Mouse (Mus musculus) embryonic facial prominence, embryonic 13.5 days (tissue): ENCODE data around the gene Gm17267. TPM values are rescaled to one million over a fixed set of nuclear protein-coding genes. Genes with fewer than 3 reads are reported as not detected.
"Not testable (repeated sequence)": the region's sequence is repeated elsewhere in the genome, so short reads cannot be mapped to it uniquely, and the experiment has no call there.

Experiments used
- ATAC-seq: fragments of 200-750 bp; cut with Nextera tagmentation; 2 replicates; pipeline ENCODE4 v1.8.0; 2017; ENCODE audit warnings: low read depth; ENCODE audit not compliant: insufficient number of reproducible peaks, insufficient read depth, low FRiP score, low TSS enrichment
- H3K27ac ChIP-seq: fragments of 300-500 bp; sonication (generic); 2 replicates; pipeline ENCODE4 v1.5.1; 2015; ENCODE audit warnings: moderate library complexity, mild to moderate bottlenecking, inconsistent platforms
- H3K27me3 ChIP-seq: fragments of 300-500 bp; sonication (generic); 2 replicates; pipeline ENCODE4 v1.6.1; 2015; ENCODE audit warnings: mild to moderate bottlenecking, inconsistent platforms
- H3K36me3 ChIP-seq: fragments of 300-500 bp; sonication (generic); 2 replicates; pipeline ENCODE4 v1.6.1; 2015; ENCODE audit warnings: mild to moderate bottlenecking, inconsistent platforms
- H3K4me1 ChIP-seq: fragments of 300-500 bp; sonication (generic); 2 replicates; pipeline ENCODE4 v1.6.1; 2015; ENCODE audit warnings: inconsistent platforms
- H3K4me2 ChIP-seq: fragments of 300-500 bp; sonication (generic); 2 replicates; pipeline ENCODE4 v1.6.1; 2015; ENCODE audit warnings: moderate library complexity, mild to moderate bottlenecking, inconsistent platforms
- H3K4me3 ChIP-seq: fragments of 300-500 bp; sonication (generic); 2 replicates; pipeline ENCODE4 v1.5.1; 2015; ENCODE audit warnings: mild to moderate bottlenecking, inconsistent platforms
- H3K9ac ChIP-seq: fragments of 300-500 bp; sonication (generic); 2 replicates; pipeline ENCODE4 v1.6.1; 2015; ENCODE audit warnings: mild to moderate bottlenecking, inconsistent platforms
- H3K9me3 ChIP-seq: fragments of 300-500 bp; sonication (generic); 2 replicates; pipeline ENCODE4 v1.6.1; 2016; ENCODE audit warnings: inconsistent platforms
- WGBS: fragments of 180-500 bp; shearing (Covaris S2); methylation state at CpG from one replicate; pipeline ENCODE4 v1.1.7; 2015; ENCODE audit warnings: mixed read lengths; 5-methylcytosine and 5-hydroxymethylcytosine counted together
- polyA plus RNA-seq: library from polyadenylated mRNA; unstranded; fragments of >200 nt; fragmentation: Nextera tagmentation; extraction: Ambion mirVana; gene quantifications from 2 replicates; pipeline ENCODE4 v1.2.1, GENCODE M21; 2015

The Gm17267 gene
- not detected in 2 replicates for polyA plus RNA-seq

DNA sequence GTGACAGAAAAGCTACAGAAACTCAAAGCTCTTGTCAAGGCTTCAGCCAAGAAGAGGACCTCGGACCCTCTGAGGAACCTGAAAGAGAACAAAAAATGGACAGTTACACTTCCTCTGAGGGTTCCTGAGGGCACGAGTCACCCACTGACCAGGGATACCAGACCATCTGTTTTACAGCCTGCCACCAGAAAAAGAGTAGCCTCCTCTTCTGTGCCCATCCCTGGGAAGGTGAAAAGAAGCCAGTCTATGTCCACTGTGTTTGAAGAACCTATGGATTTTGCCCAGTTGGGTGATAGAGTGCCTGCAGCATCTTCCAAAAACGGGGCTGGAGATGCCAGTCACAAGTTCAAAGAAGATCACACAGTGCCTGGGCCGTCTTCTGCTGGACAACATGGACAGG lies at the start of gene Gm17267:
TSS of gene Gm17267 (plus strand) at position 301 of the 400 bp plus-strand sequence.
- no CpG with 5 or more reads among the region's 4 CpGs for WGBS

More for the DNA sequence above, at the start of gene Gm17267:
- not testable (repeated sequence) for H3K4me1 ChIP-seq, H3K27me3 ChIP-seq, H3K4me3 ChIP-seq, H3K4me2 ChIP-seq, H3K27ac ChIP-seq, ATAC-seq, H3K36me3 ChIP-seq, H3K9me3 ChIP-seq, H3K9ac ChIP-seq
